Mouse (Mus musculus): ENCODE data around the gene Trio. TPM values are rescaled to one million over a fixed set of nuclear protein-coding genes. Genes with fewer than 3 reads are reported as not detected.

Gene Trio
- total and polyA plus RNA-seq, 3 experiments: 0.66 TPM; not detected in 2

DNA sequence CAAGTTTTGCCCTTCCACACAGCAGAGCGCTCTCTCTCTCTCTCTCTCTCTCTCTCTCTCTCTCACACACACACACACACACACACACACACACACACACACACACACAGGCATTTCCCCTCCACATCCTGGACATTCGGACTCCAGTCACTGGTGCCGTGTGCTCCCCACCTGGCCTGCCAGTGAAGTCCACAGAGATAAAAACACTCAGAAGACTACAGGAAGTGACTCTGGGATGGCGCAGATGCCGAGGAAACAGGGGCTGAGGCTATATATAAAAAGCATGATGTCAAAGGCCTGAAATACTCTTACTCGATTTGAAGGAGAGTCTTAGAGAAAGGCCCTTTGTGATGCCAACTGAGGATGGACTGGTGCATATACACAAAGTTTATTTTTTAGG is 166.5 kb downstream of the Trio start:
- no peaks in the 10 kb centered on the region for H3K4me1 ChIP-seq (ENCODE audit: insufficient read depth, low read depth, low read length)
- DNase-seq (ENCODE audit: low spot score) (no peak), ATAC-seq (ENCODE audit: extremely low read depth, insufficient number of reproducible peaks, low FRiP score, poor library complexity, severe bottlenecking) (no peak)
- H3K27me3 ChIP-seq (ENCODE audit: insufficient read depth, low read length): no peaks in the 10 kb centered on the region
- no peak for TF ChIP-seq GATA1 (IDR thresholded peaks at IDR 0.05; ENCODE audit: borderline replicate concordance, low read length)
- TF ChIP-seq CTCF (IDR thresholded peaks at IDR 0.05; ENCODE audit: low read depth, low read length): no peak
- no peak for TF ChIP-seq POLR2AphosphoS5 (IDR thresholded peaks at IDR 0.05; ENCODE audit: insufficient replicate concordance, low read depth, low read length)
- TF ChIP-seq GATA2 (IDR thresholded peaks at IDR 0.05; ENCODE audit: borderline replicate concordance, low read depth, low read length): no peak
- TF ChIP-seq TAL1 (conservative IDR thresholded peaks at IDR 0.05; ENCODE audit: low read depth, low read length): no peak
- peaks cover 47% of the 10 kb centered on the region for H3K9me3 ChIP-seq (replicated peaks)
- H3K4me3 ChIP-seq (ENCODE audit: low read depth, low read length): no peak overlapping the region
- H3K36me3 ChIP-seq (replicated peaks): no peaks in the 10 kb centered on the region

DNA sequence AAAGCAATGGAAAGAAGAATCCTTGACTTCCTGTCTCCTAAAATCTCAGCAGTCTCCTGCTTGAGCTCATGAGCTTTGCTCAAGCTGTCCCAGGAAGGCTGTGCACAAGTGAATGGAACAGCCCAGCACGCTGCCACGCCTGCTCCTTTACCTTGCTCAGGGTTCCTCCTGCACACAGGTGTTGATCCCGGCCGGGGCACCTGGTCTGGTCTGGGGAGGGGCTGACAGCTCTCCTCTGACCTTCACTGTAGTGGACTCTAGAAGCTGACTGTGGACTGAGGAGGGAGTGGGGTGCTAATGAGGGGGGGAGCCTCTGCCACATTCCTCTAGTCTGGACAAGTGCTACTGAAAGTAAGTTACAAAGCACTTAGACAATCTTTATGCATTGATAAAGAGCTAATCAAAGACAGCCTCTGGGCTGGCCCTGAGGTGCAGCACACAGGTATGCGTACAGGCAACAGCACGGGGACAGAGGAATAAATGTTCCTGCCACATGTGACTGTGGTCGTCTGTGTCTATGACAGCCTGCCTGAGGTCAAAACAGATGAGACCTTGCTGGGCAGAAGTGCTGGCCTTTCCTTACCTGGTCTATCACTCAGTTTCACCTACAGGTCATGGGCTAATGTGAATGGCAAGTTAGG is 167.3 kb downstream of the Trio start:
- ATAC-seq (ENCODE audit: extremely low read depth, insufficient number of reproducible peaks, low FRiP score, poor library complexity, severe bottlenecking): no peak
- no peaks in the 10 kb centered on the region for H3K36me3 ChIP-seq (replicated peaks)
- H3K9me3 ChIP-seq (replicated peaks): peaks cover 50% of the 10 kb centered on the region
- no peaks in the 10 kb centered on the region for H3K4me1 ChIP-seq (ENCODE audit: insufficient read depth, low read depth, low read length)
- no peaks in the 10 kb centered on the region for H3K27me3 ChIP-seq (ENCODE audit: insufficient read depth, low read length)
- TF ChIP-seq POLR2AphosphoS5 (IDR thresholded peaks at IDR 0.05; ENCODE audit: insufficient replicate concordance, low read depth, low read length) (no peak), TAL1 (conservative IDR thresholded peaks at IDR 0.05; ENCODE audit: low read depth, low read length) (no peak), GATA1 (IDR thresholded peaks at IDR 0.05; ENCODE audit: borderline replicate concordance, low read length) (no peak), GATA2 (IDR thresholded peaks at IDR 0.05; ENCODE audit: borderline replicate concordance, low read depth, low read length) (no peak), CTCF (IDR thresholded peaks at IDR 0.05; ENCODE audit: low read depth, low read length) (no peak)
- no peak overlapping the region for H3K4me3 ChIP-seq (ENCODE audit: low read depth, low read length)
- DNase-seq (ENCODE audit: low spot score): no peak

DNA sequence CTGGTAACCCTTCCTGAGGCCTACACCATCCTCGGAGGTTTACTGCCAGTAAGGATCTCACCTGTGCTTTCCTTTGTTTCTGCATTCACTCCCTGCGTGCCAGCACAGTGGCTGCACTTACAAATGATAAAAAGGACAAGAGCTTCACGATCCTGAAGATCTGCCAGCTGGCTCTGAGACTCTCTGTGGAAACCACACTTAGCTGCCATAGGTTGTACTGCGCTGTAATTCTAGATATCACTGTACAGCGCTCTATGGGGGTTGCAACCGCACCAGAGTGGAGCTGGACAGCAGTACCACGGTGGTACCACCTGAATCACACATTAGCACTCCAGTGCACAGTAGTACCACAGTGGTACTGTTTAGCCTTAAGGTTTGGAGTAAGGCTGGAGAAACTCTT is 168.4 kb downstream of the Trio start:
- no peak overlapping the region for H3K4me3 ChIP-seq (ENCODE audit: low read depth, low read length)
- ATAC-seq (ENCODE audit: extremely low read depth, insufficient number of reproducible peaks, low FRiP score, poor library complexity, severe bottlenecking): no peak

DNA sequence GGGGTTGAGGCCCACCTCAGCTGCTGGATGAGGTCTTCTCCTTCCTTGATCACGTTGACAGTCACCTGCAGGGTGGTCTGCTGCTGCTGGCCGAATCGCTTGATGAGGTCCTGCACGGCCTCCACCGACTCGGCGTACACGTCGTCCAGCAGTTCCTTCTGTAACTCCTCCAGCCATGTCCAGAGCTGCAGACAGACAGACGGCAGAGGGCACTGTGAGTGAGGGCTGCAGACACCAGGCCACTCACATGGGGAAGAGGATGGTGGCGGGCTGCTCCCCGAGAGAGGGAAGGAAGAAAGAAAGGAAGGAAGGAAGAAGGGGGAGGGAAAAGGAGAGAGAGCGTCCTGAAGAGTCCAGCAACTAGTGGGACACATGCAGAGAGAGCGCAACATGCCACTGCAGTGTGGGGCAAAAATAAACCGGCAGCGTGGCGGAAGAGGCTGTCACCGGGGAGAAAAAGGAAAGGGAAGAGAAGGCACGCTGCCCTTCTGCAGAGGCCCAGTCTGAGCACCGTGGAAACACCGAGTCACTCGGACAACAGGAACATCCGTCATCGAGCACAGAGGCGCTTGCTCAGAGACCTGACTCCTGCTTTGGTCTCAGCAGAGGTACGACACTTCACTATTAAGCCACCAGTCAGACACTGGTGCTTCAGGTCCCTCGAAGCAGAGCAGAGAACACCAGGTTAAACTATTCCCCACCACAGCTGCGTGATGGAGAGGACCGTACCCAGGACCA is 169.4 kb downstream of the Trio start:
- no peaks in the 10 kb centered on the region for H3K36me3 ChIP-seq (replicated peaks)
- peaks cover 47% of the 10 kb centered on the region for H3K9me3 ChIP-seq (replicated peaks)
- no peak for TF ChIP-seq GATA2 (IDR thresholded peaks at IDR 0.05; ENCODE audit: borderline replicate concordance, low read depth, low read length)
- no peaks in the 10 kb centered on the region for H3K4me1 ChIP-seq (ENCODE audit: insufficient read depth, low read depth, low read length)
- ATAC-seq (ENCODE audit: extremely low read depth, insufficient number of reproducible peaks, low FRiP score, poor library complexity, severe bottlenecking): no peak
- no peaks in the 10 kb centered on the region for H3K27me3 ChIP-seq (ENCODE audit: insufficient read depth, low read length)
- DNase-seq (ENCODE audit: low spot score): no peak
- 0 out of 2 replicates have a peak overlapping the region, but pooled peaks have one; percentile 13 for H3K4me3 ChIP-seq (ENCODE audit: low read depth, low read length)

More for the DNA sequence above, 168.4 kb downstream of the Trio start:
- H3K9me3 ChIP-seq (replicated peaks): peaks cover 46% of the 10 kb centered on the region
- no peaks in the 10 kb centered on the region for H3K4me1 ChIP-seq (ENCODE audit: insufficient read depth, low read depth, low read length)
- H3K36me3 ChIP-seq (replicated peaks): no peaks in the 10 kb centered on the region
- no peak for DNase-seq (ENCODE audit: low spot score)
- TF ChIP-seq GATA1 (IDR thresholded peaks at IDR 0.05; ENCODE audit: borderline replicate concordance, low read length): no peak
- TF ChIP-seq CTCF (IDR thresholded peaks at IDR 0.05; ENCODE audit: low read depth, low read length): no peak
- TF ChIP-seq TAL1 (conservative IDR thresholded peaks at IDR 0.05; ENCODE audit: low read depth, low read length): no peak
- no peaks in the 10 kb centered on the region for H3K27me3 ChIP-seq (ENCODE audit: insufficient read depth, low read length)

DNA sequence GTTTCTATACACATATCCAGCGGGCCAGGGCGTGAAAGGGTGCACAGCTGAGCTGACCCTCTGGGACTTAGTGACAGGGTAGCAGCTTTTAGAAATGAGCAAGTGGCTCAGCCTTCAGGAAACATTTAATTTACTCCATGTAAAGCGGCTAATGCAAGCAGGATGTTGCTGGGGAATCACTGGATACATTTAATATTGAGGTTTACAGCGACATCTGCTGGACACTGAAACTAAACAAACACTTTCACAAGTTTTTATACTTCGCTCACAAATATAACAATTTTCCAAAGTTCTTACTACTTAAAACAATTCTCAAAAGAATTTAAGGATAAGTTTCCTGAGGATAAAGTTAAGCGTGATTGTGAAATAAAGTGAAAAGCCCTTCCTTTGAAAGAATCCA is 174.3 kb downstream of the Trio start:
- Histone ChIP-seq H3K36me3 (replicated peaks) (no peaks in the 10 kb centered on the region), H3K27me3 (ENCODE audit: insufficient read depth, low read length) (no peaks in the 10 kb centered on the region; the same call in 1 of the 2 replicates), H3K9me3 (replicated peaks) (peaks cover 66% of the 10 kb centered on the region), H3K4me1 (ENCODE audit: insufficient read depth, low read depth, low read length) (no peaks in the 10 kb centered on the region), H3K4me3 (ENCODE audit: low read depth, low read length) (no peak overlapping the region)
- TF ChIP-seq TAL1 (conservative IDR thresholded peaks at IDR 0.05; ENCODE audit: low read depth, low read length) (no peak), POLR2AphosphoS5 (IDR thresholded peaks at IDR 0.05; ENCODE audit: insufficient replicate concordance, low read depth, low read length) (no peak), GATA2 (IDR thresholded peaks at IDR 0.05; ENCODE audit: borderline replicate concordance, low read depth, low read length) (no peak), GATA1 (IDR thresholded peaks at IDR 0.05; ENCODE audit: borderline replicate concordance, low read length) (no peak), CTCF (IDR thresholded peaks at IDR 0.05; ENCODE audit: low read depth, low read length) (no peak)
- ATAC-seq (ENCODE audit: extremely low read depth, insufficient number of reproducible peaks, low FRiP score, poor library complexity, severe bottlenecking) (no peak), DNase-seq (ENCODE audit: low spot score) (no peak)

DNA sequence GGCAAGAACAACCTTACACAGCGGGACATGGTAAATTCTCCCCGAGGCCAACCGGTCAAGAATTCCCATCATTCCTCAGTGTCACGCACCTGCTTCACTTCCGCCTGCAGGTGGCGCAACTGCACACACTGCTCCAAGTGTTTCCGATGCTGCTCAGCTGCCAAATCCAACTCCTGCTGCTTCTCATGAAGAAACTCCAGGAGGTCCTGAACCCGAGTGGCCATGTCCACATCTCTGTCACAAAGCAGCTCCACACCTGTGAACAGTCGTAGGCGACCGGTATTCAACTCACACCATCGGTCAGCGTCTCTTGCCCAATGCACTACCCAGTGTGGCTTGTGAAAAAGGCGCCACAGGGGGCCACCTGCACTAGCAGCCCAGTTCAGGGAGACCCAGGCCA is 174.7 kb downstream of the Trio start:
- DNase-seq (ENCODE audit: low spot score) (no peak), ATAC-seq (ENCODE audit: extremely low read depth, insufficient number of reproducible peaks, low FRiP score, poor library complexity, severe bottlenecking) (no peak)
- peaks cover 64% of the 10 kb centered on the region for H3K9me3 ChIP-seq (replicated peaks)
- no peaks in the 10 kb centered on the region for H3K4me1 ChIP-seq (ENCODE audit: insufficient read depth, low read depth, low read length)
- H3K4me3 ChIP-seq (ENCODE audit: low read depth, low read length): no peak overlapping the region
- no peaks in the 10 kb centered on the region for H3K36me3 ChIP-seq (replicated peaks)
- TF ChIP-seq GATA2 (IDR thresholded peaks at IDR 0.05; ENCODE audit: borderline replicate concordance, low read depth, low read length) (no peak), GATA1 (IDR thresholded peaks at IDR 0.05; ENCODE audit: borderline replicate concordance, low read length) (no peak), TAL1 (conservative IDR thresholded peaks at IDR 0.05; ENCODE audit: low read depth, low read length) (no peak), POLR2AphosphoS5 (IDR thresholded peaks at IDR 0.05; ENCODE audit: insufficient replicate concordance, low read depth, low read length) (no peak), CTCF (IDR thresholded peaks at IDR 0.05; ENCODE audit: low read depth, low read length) (no peak)
- no peaks in the 10 kb centered on the region; the same call in 1 of the 2 replicates for H3K27me3 ChIP-seq (ENCODE audit: insufficient read depth, low read length)

Data from G1E (cell line).